Mouse (Mus musculus) adrenal gland, postnatal 14 days (tissue): Measurements from ENCODE around the gene Asap3. TPM values are rescaled to one million over a fixed set of nuclear protein-coding genes. Genes with fewer than 3 reads are reported as not detected.

Experiments used
- DNase-seq: peaks from one replicate; pipeline ENCODE4 v3.0.0; 2021; ENCODE audit warnings: mixed read lengths
- long read RNA-seq, 2 experiments: library from polyadenylated mRNA; stranded (forward); transcript quantifications; one replicate each; pipeline ENCODE4 v2.0.0; 2021
- total RNA-seq: library from RNA; stranded (reverse); gene quantifications from 2 replicates; pipeline ENCODE4 v1.2.3, GENCODE M21; 2021

Gene Asap3
- total RNA-seq, result 3.4 and 3.8 TPM in 2 replicates
- long read RNA-seq, experiment 1, full-length matches to known transcripts, result 1 of 2 reads
- long read RNA-seq, experiment 1, partial matches to known transcripts, result 0 of 2 reads
- long read RNA-seq, experiment 1, other reads (novel, unspliced or antisense), result 1 of 2 reads
- long read RNA-seq, experiment 2, full-length matches to known transcripts, result 1 of 4 reads
- long read RNA-seq, experiment 2, partial matches to known transcripts, result 1 of 4 reads
- long read RNA-seq, experiment 2, other reads (novel, unspliced or antisense), result 2 of 4 reads

DNA sequence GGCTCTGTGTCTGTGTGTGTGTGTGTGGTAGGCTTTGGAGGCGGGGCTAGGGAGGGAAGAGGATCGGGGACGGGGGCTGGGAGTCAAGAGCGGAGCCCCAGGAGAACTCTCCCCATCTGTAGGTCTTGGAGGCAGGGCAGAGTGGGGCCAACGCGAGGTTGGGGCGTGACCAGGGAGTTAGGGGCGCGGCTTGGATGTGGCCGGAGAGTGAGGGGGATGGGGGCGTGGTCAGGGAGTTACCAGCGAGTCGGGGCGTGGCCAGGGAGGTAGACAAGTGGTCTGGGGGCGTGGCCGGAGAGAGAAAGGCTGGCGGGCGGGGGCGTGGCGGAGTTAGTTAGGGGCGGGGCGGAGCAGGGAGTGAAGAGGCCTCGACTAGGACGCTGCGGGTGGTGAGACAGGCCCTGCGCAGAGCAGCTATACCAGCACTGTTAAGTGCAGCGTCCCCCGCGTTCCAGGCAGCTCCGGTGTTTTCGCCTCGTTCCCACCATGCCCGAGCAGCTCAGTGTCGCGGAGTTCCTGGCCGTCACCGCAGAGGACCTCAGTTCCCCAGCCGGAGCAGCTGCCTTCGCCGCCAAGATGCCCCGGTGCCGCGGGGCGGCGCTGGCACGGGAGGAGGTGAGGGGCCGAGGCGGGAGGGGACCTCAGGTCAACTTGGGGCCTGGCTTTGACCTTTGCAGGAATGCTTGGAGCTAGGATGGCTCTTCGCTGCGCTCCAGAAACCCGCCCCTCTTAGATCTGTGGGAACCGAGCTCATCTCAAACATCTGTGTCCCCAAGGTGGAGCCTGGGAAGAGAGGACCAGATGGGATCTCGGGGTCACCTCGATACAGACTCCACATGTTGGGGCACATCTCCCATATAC lies at the start of gene Asap3:
Asap3 (plus strand) TSS at position 333 of the 861 bp plus-strand sequence.
- peak; percentile 98 for DNase-seq

DNA sequence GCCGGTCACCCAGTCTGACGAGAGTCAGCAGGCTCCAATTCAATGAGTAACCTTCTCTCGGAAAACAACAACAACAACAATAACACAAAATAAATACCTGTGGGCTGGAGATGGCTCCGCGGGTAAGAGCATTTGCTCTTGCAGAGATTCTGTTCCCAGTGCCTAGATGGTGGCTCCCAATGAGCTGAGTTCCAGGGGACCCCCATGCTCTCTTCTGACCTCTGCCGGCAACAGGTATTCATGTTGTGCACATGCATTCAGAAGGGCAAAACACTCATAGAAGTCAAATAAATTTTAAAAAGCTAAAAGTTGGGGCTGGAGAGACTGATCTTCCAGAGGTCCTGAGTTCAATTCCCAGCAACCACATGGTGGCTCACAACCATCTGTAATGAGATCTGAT lies 47.7 kb upstream of the Asap3 start:
- DNase-seq, result no peak

- peak; percentile 84 for DNase-seq
Measured at GRCm38 (mm10) chr4:136159802-136160397, 46.3 kb upstream of the Asap3 start.

GRCm38 (mm10) chr4:136163448-136163847 lies 42.7 kb upstream of the Asap3 start:
- DNase-seq, result peak; percentile 92

GRCm38 (mm10) chr4:136164981-136165380 lies 41.2 kb upstream of the Asap3 start:
- no peak for DNase-seq

DNA sequence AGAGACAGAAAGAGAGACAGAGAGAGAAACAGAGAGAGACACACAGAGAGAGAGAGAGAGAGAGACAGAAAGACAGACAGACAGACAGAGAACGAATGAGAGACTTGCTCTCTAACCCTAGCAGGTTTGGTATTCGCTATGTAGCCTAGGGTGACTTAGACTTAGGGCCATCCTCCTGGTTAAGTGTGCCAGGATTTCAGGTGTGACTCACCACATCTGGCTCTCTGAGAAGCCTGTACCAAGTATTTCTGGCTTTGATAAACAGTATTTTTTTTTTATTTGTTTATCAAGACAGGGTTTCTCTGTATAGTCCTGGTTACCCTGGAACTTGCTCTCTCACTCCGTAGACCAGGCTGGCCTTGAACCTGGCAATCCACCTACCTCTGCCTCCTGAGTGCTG lies 38.5 kb upstream of the Asap3 start:
- DNase-seq, result peak; percentile 46

- DNase-seq, result no peak
Measured at GRCm38 (mm10) chr4:136170401-136170800, 35.8 kb upstream of the Asap3 start.

GRCm38 (mm10) chr4:136171455-136171854 lies 34.7 kb upstream of the Asap3 start:
- DNase-seq, result peak; percentile 24

DNA sequence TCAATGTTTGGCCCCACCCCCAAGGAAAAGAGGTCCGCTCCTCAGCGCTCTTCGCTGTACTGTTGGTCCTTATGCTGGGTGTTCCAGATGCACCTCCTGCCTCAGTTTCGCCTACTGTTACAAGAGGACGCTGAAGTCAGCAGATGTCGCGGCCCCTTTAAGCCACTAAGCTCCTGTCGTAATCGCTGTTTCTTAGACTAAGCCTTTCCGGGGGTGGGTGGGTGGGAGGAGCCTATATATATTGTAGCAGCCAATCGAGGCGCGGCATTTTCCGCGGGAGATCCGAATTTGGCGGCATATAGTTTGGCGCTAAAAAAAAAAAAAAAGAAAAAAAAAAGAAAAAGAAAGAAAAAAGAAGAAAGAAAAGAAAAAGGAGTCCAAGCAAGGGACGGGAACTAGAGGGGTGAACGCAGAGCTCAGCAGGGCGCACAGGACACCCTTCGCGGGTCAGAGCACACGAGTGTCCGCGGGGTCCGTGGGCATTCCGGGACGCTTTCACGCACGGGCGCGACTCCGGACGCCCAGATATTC lies 34.1 kb upstream of the Asap3 start, which contains the start of gene E2f2:
E2f2 (plus strand) TSS at position 384 of the 531 bp plus-strand sequence.
- peak; percentile 80 for DNase-seq

DNA sequence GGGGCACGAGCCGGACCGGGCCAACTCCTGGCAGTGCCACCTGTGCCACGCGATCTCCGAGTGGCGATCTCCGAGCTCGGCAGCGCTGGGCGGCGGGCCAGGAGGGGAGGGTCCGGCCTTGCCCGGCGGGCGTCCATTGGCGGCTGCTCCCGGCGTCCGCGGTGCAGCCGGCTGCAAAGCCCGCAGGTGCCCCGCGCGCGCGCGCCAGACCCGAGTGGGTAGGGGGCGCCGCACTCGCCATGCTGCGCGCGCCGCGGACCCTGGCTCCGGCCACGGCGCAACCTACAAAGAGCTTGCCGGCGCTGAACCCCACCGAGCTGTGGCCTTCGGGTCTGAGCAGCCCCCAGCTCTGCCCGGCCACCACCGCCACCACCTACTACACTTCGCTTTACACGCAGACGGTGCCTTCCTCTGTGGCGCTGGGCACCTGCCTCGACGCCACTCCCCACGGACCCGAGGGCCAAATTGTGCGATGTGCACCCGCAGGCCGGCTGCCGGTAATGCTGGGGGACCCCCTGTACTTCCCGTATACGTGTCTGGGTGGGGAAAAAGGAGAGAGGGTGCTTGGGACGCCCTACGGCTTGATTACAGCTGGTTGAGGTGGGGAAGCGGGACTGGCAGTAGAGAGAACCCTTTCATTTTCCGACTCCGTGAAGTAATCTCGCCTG lies 33.5 kb upstream of the Asap3 start:
- peak; percentile 91 for DNase-seq

- DNase-seq, result peak; percentile 34
Measured at GRCm38 (mm10) chr4:136173210-136173715, 32.9 kb upstream of the Asap3 start.

DNA sequence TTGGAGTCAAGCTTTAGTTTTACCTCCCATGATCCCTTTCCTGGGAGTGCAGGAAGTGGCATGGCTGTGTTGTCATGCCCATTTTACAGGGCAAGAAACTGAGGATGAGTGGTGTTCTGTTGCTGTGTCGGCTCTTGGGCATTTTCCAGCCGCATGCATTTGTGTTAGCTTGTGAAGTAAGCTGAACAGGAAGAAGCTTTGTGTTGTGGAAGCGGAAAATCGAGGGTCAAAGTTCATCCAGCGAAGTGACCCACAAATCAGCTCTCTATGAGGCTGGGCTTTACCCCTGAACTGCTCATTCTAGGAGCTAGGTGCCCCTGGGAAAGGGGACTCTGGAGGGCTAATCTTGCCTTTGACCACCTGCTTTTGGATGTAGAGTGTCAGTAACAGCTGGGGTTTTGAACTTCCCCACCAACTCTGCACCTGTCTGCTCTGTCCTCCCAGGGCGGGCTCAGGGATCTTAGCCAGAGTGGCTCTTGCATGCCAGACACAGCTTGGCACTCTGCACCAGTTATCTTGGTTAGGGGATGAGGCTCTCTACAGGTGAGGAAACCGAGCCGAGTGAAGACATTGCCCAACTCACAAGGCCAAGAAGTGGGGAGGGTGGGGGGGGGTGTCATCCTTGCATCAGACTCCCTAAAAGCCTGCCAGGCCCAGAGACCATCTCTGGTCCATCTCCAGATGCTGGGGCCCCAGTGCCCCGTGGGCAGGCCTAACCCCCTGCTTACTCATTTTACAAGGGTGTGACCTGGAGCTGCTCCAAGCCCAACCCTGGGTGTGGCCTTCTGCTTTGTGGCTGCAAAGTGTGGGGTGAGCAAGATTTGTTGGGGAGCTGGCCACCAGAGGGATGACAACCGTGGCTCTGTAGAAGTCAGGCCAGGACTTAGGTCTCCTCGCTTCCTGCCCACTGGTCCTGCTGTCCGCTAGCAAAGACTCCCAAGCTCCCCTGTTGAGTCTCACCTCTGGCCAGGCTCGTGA lies 31.7 kb upstream of the Asap3 start:
- peak; percentile 77 for DNase-seq

DNA sequence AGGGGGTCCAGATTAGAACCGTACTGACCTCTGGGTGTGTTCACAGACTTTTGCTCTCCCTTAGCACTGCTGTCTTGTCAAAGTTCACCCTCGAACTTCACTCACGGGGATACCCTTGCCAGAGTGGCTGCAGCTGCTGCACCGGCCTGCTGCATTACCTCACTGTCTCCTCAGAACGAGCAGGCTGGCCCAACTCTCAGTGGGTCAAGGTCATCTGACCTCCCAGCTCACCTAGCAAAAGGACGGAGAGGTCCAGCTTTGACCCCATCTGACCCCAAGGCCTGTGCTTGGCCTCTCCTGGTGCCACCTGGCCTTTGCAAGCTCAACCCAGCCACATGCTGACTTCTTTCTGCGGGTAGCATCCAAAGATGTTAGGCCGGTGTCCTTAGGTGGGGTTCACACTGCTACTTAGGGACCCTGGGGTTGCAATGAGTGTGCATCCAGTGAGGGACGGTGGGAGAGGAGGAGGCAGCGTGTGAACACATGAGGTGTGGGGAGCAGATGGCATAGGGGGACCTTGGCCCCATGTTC lies 30.1 kb upstream of the Asap3 start:
- peak; percentile 45 for DNase-seq

- DNase-seq, result peak; percentile 42
Measured at GRCm38 (mm10) chr4:136177244-136177611, 28.9 kb upstream of the Asap3 start.

DNA sequence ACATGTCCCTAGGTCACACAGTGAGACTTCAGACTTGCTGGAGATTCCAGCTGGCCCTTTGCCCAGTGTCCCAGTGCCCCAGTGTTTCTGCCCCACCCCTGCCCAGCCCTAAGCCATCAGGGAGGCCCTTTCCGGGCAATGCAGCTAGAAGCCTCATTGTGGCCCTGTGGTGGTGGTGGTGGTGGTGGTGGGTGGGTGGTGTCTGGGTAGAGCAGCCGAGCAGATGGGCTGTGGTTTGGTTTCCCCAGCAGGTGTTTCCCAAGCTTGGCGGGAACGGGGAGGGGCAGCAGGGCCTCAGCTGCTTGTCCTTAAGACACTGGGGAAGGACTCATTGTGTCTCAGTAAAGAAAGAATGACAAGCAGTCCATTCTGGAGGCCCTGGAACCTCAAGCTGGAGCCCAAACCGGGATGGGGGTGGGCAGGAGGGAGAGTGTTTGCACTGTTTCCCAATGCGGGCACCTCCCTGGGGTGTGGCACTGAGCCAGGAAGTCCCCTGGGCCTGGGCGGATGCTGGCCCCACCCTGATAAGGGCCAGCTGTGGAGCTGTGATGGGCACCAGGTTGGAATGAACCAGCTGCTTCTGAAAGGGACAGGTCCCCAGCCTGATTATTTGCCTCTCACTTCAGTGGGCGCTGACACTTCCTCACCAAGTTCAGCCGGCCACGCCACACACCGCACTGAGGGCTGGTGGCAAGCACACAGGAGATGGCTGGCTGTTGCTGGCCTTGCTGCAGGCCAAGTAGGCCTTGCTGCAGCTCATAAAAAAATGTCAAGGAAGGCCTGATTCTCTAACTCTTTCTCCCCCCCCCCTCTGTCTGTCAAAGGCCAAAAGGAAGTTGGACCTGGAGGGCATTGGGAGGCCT lies 28.3 kb upstream of the Asap3 start:
- peak; percentile 77 for DNase-seq

GRCm38 (mm10) chr4:136178475-136178921 lies 27.7 kb upstream of the Asap3 start:
- DNase-seq, result no peak

DNA sequence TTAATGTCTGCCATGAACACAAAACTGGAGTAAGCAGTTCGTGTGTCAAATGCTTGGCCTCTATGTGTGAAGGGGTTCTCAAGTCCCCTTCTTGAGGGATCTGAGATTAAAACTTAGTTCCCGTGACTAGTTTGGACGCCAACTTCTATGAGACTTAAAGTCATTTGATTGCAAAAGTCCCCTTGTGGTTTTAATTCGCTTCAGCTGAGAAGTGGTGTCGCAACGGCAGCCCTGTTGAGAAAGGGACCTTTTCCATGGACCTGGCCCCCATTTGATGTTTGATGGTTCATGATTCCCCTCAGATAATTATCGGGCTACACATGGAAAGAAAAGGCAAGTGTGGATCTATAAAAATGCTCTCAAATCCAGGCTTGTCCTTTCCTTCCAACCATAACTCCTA lies 26.7 kb upstream of the Asap3 start:
- peak; percentile 44 for DNase-seq

DNA sequence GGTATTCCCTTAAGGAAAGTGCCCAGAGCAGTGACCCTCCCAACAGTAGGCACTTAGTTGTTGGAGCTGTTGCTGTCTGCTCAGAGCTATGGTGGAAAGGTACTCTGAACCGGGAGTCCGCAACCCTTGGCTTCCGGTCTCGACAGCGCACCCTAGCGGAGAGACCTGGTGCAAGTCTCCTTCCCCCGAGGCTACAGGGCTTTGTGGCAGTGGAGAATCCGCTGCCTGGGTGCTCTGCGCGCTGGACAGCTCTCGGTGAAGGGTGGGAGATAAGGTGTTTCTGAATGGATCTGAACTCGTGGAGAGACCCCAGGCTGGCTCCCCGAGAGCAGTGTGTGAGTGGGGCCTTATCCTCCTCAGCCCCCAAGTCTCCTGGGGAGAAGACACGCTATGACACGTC lies 26.2 kb upstream of the Asap3 start:
- DNase-seq, result peak; percentile 95
